Mouse (Mus musculus) hindbrain, embryonic 11.5 days (tissue): Measurements from ENCODE around the gene Strbp. TPM values are rescaled to one million over a fixed set of nuclear protein-coding genes. Genes with fewer than 3 reads are reported as not detected.
A peak's percentile ranks its signal among the peaks of the same experiment; 100 is the strongest.

Experiments used
- ATAC-seq: fragments of 200-750 bp; cut with Nextera tagmentation; 2 replicates; pipeline ENCODE4 v1.8.0; 2017; ENCODE audit warnings: mild to moderate bottlenecking, moderate TSS enrichment, moderate library complexity; ENCODE audit not compliant: low FRiP score
- DNase-seq: peaks from one replicate; pipeline ENCODE4 v3.0.0-alpha.2; 2015; ENCODE audit warnings: low spot score
- H3K27ac ChIP-seq: fragments of 300-500 bp; sonication (generic); 2 replicates; pipeline ENCODE4 v1.5.1; 2014; ENCODE audit warnings: mild to moderate bottlenecking, low read depth, low read length
- H3K27me3 ChIP-seq: fragments of 300-500 bp; sonication (generic); 2 replicates; pipeline ENCODE4 v1.6.1; 2014; ENCODE audit warnings: mild to moderate bottlenecking, low read length, moderate library complexity, mixed read lengths; ENCODE audit not compliant: control insufficient read depth, insufficient read depth
- H3K36me3 ChIP-seq: fragments of 300-500 bp; sonication (generic); 2 replicates; pipeline ENCODE4 v1.6.1; 2014; ENCODE audit warnings: mild to moderate bottlenecking, low read length, moderate library complexity, mixed read lengths; ENCODE audit not compliant: control insufficient read depth, insufficient read depth
- H3K4me1 ChIP-seq: fragments of 300-500 bp; sonication (generic); replicated peaks from 2 replicates; pipeline ENCODE4 v1.6.1; 2014; ENCODE audit warnings: low read length, mixed read lengths; ENCODE audit not compliant: control insufficient read depth, insufficient read depth
- H3K4me2 ChIP-seq: fragments of 300-500 bp; sonication (generic); replicated peaks from 2 replicates; pipeline ENCODE4 v1.6.1; 2014; ENCODE audit warnings: mild to moderate bottlenecking, low read depth, low read length
- H3K4me3 ChIP-seq: fragments of 300-500 bp; sonication (generic); 2 replicates; pipeline ENCODE4 v1.5.1; 2014; ENCODE audit warnings: low read depth, low read length
- H3K9ac ChIP-seq: fragments of 300-500 bp; sonication (generic); 2 replicates; pipeline ENCODE4 v1.6.1; 2014; ENCODE audit warnings: low read depth, low read length
- H3K9me3 ChIP-seq: fragments of 300-500 bp; sonication (generic); 2 replicates; pipeline ENCODE4 v1.6.1; 2016; ENCODE audit warnings: low read length; ENCODE audit not compliant: control insufficient read depth
- WGBS: fragments of 180-500 bp; shearing (Covaris S2); extraction: QIAGEN DNeasy Blood & Tissue Kit; methylation state at CpG from one replicate; pipeline ENCODE4 v1.1.7; 2014; 5-methylcytosine and 5-hydroxymethylcytosine counted together
- polyA plus RNA-seq: library from polyadenylated mRNA; unstranded; fragments of >200 nt; fragmentation: Nextera tagmentation; extraction: Ambion mirVana; gene quantifications from 2 replicates; pipeline ENCODE4 v1.2.1, GENCODE M21; 2014

The Strbp gene
- polyA plus RNA-seq, 1 experiment from 2014 or later, result 101 TPM

- Histone ChIP-seq H3K4me3 (no peak overlapping the region), H3K9ac (no peak overlapping the region), H3K4me1 (no peaks in the 10 kb centered on the region), H3K27me3 (no peaks in the 10 kb centered on the region), H3K27ac (no peak overlapping the region), H3K36me3 (no peaks in the 10 kb centered on the region), H3K9me3 (no peaks in the 10 kb centered on the region), H3K4me2 (no peak overlapping the region)
- ATAC-seq (no peak), DNase-seq (no peak)
- WGBS, result 84% methylated on average over 3 of the region's 3 CpGs
These were observed 9.4 kb upstream of the Strbp start for GRCm38 (mm10) chr2:37713100-37713499.

GRCm38 (mm10) chr2:37708835-37709234 is 5.2 kb upstream of the Strbp start:
- H3K9ac ChIP-seq, result no peak overlapping the region
- no peaks in the 10 kb centered on the region for H3K36me3 ChIP-seq
- H3K4me3 ChIP-seq, result no peak overlapping the region
- no peak overlapping the region for H3K27ac ChIP-seq
- DNase-seq, result no peak
- no peaks in the 10 kb centered on the region for H3K9me3 ChIP-seq
- no peak overlapping the region for H3K4me2 ChIP-seq
- no peaks in the 10 kb centered on the region for H3K4me1 ChIP-seq
- peaks cover 5% of the 10 kb centered on the region; the same call in 1 of the 2 replicates for H3K27me3 ChIP-seq
- WGBS, result 84% methylated on average over 3 of the region's 3 CpGs
- ATAC-seq, result no peak

GRCm38 (mm10) chr2:37704141-37704760 is 592 bp upstream of the Strbp start:
- H3K4me2 ChIP-seq, result peak overlapping the region; percentile 74
- H3K9me3 ChIP-seq, result no peaks in the 10 kb centered on the region
- peak; percentile 12 for DNase-seq
- peak overlapping the region; percentile 93 for H3K4me3 ChIP-seq
- peak overlapping the region; percentile 95; the same call in 1 of the 2 replicates for H3K9ac ChIP-seq
- peaks cover 5% of the 10 kb centered on the region; the same call in 1 of the 2 replicates for H3K27me3 ChIP-seq
- peaks cover 3% of the 10 kb centered on the region; the same call in 1 of the 2 replicates for H3K4me1 ChIP-seq
- 21% methylated on average over 4 of the region's 4 CpGs for WGBS
- no peak overlapping the region for H3K27ac ChIP-seq
- H3K36me3 ChIP-seq, result no peaks in the 10 kb centered on the region
- no peak for ATAC-seq

GRCm38 (mm10) chr2:37702301-37703172 is 1.1 kb downstream of the Strbp start:
- peaks cover 3% of the 10 kb centered on the region; the same call in 1 of the 2 replicates for H3K4me1 ChIP-seq
- DNase-seq (peak; percentile 72), ATAC-seq (peak; percentile 62)
- H3K27ac ChIP-seq, result peak overlapping the region; percentile 84
- peaks cover 5% of the 10 kb centered on the region; the same call in 1 of the 2 replicates for H3K27me3 ChIP-seq
- H3K9ac ChIP-seq, result peak overlapping the region; percentile 95
- H3K36me3 ChIP-seq, result no peaks in the 10 kb centered on the region
- no peaks in the 10 kb centered on the region for H3K9me3 ChIP-seq
- peak overlapping the region; percentile 84 for H3K4me2 ChIP-seq
- H3K4me3 ChIP-seq, result peak overlapping the region; percentile 93
- WGBS, result 1% methylated on average over 58 of the region's 70 CpGs

- Histone ChIP-seq H3K9me3 (no peaks in the 10 kb centered on the region), H3K4me2 (no peak overlapping the region), H3K27me3 (no peaks in the 10 kb centered on the region), H3K36me3 (no peaks in the 10 kb centered on the region), H3K4me1 (no peaks in the 10 kb centered on the region), H3K27ac (no peak overlapping the region), H3K4me3 (no peak overlapping the region), H3K9ac (no peak overlapping the region)
- ATAC-seq (no peak), DNase-seq (no peak)
- 76% methylated on average over 3 of the region's 3 CpGs for WGBS
These were observed 14.5 kb downstream of the Strbp start for GRCm38 (mm10) chr2:37689064-37689615.

GRCm38 (mm10) chr2:37687031-37687430 is 16.6 kb downstream of the Strbp start:
- 86% methylated on average over 1 of the region's 1 CpGs for WGBS
- no peak overlapping the region for H3K4me3 ChIP-seq
- no peak overlapping the region for H3K4me2 ChIP-seq
- no peak overlapping the region for H3K27ac ChIP-seq
- H3K9me3 ChIP-seq, result no peaks in the 10 kb centered on the region
- no peak overlapping the region for H3K9ac ChIP-seq
- H3K27me3 ChIP-seq, result no peaks in the 10 kb centered on the region
- DNase-seq (no peak), ATAC-seq (no peak)
- no peaks in the 10 kb centered on the region for H3K4me1 ChIP-seq
- H3K36me3 ChIP-seq, result no peaks in the 10 kb centered on the region

- H3K9me3 ChIP-seq, result no peaks in the 10 kb centered on the region
- ATAC-seq (no peak), DNase-seq (no peak)
- H3K27me3 ChIP-seq, result no peaks in the 10 kb centered on the region
- H3K27ac ChIP-seq, result no peak overlapping the region
- H3K4me1 ChIP-seq, result no peaks in the 10 kb centered on the region
- H3K4me2 ChIP-seq, result no peak overlapping the region
- no peak overlapping the region for H3K9ac ChIP-seq
- 100% methylated on average over 1 of the region's 1 CpGs for WGBS
- H3K4me3 ChIP-seq, result no peak overlapping the region
- H3K36me3 ChIP-seq, result no peaks in the 10 kb centered on the region
These were observed 18.8 kb downstream of the Strbp start for GRCm38 (mm10) chr2:37684864-37685263.

- H3K9me3 ChIP-seq, result no peaks in the 10 kb centered on the region
- DNase-seq (no peak), ATAC-seq (no peak)
- H3K4me2 ChIP-seq, result no peak overlapping the region
- no peak overlapping the region for H3K27ac ChIP-seq
- H3K27me3 ChIP-seq, result no peaks in the 10 kb centered on the region
- no peaks in the 10 kb centered on the region for H3K4me1 ChIP-seq
- no peak overlapping the region for H3K4me3 ChIP-seq
- H3K9ac ChIP-seq, result no peak overlapping the region
- no peaks in the 10 kb centered on the region for H3K36me3 ChIP-seq
- WGBS, result 98% methylated on average over 7 of the region's 7 CpGs
These were observed 21.4 kb downstream of the Strbp start for GRCm38 (mm10) chr2:37682197-37682811.
